Mouse (Mus musculus) hematopoietic stem cell, adult 5-6 weeks (primary cell): ENCODE measurements around the gene Tanc1. TPM values are rescaled to one million over a fixed set of nuclear protein-coding genes. Genes with fewer than 3 reads are reported as not detected.

Experiments
- total RNA-seq: library from RNA; stranded (forward); fragments of 172-1452, 232-1000 nt; gene quantifications from 2 replicates; pipeline ENCODE4 v1.2.3, GENCODE M21; 2017

The Tanc1 gene
- total RNA-seq, 1 experiment from 2014 or later, result 11.0 TPM

Other genes starting within 250 kb of the Tanc1 start
- not detected in 2 replicates for gene Dapl1, start 127.4 kb upstream of the Tanc1 start, total RNA-seq